Mouse (Mus musculus) ES-CJ7 (cell line): ENCODE measurements around the gene Rtn4rl2.

Experiments used
- DNase-seq: peaks from one replicate; pipeline ENCODE4 v3.0.0; 2011; ENCODE audit warnings: low read depth, low spot score

Gene Rtn4rl2

DNA sequence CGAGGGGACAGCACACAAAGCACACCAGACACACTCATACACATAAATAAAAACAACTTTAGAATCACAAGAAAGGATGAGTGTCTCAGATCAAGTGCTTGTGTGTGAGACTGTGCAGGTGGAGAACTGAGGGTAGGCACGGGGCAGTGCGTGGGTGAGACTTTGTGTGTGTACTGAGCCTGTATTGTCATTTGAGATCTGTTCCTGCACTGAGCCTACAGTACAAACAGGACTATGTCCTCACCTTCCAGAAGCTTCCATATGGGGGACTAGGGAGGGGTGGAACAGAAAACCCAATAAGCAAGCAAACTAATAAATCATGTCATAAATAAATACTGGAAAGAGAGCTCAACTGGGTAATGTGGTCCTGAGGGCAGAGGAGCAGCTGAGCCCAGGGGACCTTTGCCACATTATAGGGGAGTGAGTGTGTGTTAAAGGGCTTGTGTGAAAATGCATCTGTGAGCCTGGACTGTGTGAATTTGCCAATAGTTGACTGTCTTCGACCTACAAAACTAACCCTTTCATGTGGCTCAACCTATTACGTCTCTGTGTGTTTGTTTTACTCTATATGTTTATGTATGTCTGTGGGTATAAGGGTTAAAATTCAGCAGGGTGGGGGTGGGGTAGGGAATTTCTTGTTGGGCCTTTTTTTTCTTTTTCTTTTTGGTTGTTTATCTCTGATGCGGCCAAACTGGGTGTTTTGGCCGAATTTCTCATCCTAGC lies 35.9 kb downstream of the Rtn4rl2 start:
- no peak for DNase-seq

DNA sequence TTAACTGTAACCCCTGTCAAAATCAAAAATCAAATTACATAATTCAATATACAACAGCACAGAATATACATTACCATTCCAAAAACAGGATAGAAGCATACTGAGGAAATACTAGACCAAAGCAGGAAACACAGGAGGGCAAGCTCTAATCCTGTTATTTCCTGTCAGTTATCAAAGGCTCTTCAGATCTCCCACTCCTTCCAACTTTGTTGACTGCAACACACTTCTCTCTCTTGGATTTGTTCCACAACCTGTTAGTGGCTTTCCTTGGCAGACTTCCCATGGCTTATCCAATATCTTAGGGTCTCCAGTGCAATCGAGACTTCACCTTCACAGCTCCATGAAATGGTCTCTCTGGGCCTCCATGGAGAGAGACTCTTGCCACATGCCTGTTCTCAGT lies 41.3 kb downstream of the Rtn4rl2 start:
- no peak for DNase-seq

DNA sequence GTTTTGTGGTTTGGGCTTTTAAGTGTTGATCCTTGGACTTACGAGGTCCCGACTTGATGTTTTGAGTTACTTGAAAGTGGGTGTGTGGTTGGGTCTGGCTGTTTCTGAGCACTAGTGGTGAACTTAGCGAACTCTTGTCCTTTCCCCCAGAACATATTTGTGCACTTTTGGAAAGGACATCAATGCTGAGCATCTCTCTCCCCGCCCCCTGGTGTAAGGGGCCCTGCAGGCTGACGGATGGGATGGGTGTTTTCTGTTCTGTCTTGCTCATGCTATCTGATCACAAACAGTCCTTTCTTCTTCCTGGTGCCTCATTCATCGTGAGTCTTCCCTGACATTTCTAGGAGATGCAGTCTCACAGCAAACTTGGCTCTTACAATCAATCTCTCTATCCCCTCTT lies 42.9 kb downstream of the Rtn4rl2 start:
- no peak for DNase-seq

DNA sequence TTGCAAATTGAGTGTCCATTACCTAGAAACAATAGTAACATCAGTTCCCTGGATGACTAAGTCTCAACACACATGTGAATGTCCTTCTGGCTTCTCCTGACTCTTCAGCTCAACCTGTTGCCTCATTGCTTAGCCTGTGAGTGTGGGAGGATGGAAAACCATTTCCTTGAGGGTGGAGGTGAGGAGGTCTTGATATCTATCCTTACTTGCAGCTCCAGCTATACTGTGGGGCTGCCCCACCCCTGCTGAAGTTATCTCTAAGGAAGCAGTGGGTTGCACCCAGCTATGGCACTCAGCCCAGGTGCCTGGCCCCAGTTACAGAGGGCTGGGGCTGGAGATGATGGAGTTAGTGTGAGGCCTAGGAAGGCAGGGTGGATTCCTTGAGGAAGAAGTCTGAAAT lies 44.6 kb downstream of the Rtn4rl2 start:
- DNase-seq: no peak

- DNase-seq: no peak
Observed at GRCm38 (mm10) chr2:84840748-84841563, 45.6 kb downstream of the Rtn4rl2 start.

- DNase-seq: peak; percentile 62
Observed at GRCm38 (mm10) chr2:84840016-84840747, 46.3 kb downstream of the Rtn4rl2 start.

GRCm38 (mm10) chr2:84838993-84839980 lies 47.2 kb downstream of the Rtn4rl2 start:
- peak; percentile 56 for DNase-seq

DNA sequence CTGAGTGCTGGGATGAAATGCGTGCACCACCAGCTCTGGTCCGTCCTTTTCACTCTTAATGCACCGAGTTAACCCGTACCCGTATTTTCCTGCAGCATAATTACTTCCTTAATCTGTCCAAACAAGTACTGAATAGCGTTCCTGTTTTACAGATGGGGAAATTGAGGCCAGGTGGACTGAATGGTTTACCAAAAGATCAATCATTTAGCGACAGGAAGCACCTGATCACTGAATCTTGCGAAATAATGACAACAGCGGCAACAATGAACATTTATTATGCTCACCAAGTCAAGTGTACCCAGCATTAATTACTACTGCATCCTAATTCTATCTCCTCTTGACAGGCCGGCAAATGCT lies 47.9 kb downstream of the Rtn4rl2 start, which contains the start of gene Slc43a1:
TSS of gene Slc43a1 (plus strand) at position 258 of the 357 bp plus-strand sequence.
- DNase-seq: no peak

DNA sequence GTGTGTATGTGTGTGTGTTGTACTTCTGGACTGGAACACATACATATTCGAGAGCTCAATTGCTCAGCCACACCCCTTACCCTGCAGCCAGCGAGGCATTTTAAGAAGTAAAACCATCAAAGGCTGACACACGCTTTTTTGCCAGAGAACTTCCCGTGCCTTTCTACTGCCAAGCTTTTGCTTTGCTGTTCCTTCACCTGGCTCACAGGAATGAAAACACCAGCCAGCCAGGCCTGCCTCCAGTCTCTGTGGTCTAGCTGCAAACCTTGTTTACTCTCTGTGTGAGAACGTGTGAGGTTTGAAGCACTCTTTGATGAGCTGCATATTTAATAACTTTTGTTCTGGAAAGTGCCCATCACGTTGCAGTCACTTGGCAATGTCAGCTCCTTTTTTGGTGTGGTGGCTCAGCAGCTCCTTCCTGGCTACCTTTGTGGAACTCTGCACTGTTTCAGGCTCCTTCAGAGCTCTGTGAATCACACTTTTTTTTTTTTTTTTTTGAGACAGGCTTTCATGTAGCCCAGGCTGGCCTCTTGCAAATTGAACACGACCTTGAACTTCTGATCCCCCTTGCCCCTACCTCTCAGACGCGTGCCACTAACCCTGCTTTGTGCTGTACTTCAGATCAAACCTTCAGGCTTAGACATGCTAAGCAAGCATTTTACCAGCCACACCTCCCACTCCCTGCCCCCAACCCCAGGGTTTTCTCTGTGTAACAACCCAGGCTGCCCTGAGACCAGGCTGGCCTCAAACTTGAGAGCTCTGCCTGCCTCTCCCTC lies 48.5 kb downstream of the Rtn4rl2 start:
- DNase-seq: peak; percentile 95

- peak; percentile 84 for DNase-seq
Observed at GRCm38 (mm10) chr2:84837107-84837506, 49.4 kb downstream of the Rtn4rl2 start.

DNA sequence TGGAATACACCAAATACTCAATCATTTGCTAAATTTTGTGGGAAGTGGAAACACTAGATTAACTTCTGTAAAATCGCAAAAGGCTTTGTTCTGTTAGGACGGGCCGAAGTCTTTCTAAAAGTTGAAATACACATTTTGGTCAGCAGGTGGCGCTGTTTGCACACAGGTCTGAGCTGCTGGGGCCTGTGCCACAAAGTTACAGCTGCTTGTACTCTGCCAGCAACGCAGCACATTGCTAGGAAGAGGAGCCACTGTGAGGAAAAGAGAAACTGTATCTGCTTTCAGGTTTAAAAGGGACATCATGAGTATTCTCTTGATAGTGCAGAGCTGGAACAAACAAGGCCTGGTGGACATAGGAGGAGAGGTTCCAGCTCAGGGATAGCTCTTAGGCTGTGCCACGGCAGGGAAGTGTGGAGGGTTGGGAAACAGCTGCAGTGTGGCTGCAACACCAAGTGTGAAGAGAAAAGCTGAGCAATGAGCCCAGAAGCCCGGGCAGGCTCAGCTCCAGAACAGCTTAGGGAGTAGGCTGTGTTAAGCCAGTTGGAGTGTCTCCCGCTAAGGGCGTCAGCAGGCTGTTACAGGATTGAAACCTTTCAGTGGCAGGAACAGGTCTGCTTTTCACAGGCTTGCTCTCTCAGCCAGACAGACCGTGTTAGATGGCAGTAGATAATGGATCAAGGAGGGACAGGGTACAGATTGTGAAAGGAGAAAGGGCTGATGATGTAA lies 54.7 kb downstream of the Rtn4rl2 start:
- peak; percentile 82 for DNase-seq

- peak; percentile 62 for DNase-seq
Observed at GRCm38 (mm10) chr2:84827283-84827920, 59.1 kb downstream of the Rtn4rl2 start.

DNA sequence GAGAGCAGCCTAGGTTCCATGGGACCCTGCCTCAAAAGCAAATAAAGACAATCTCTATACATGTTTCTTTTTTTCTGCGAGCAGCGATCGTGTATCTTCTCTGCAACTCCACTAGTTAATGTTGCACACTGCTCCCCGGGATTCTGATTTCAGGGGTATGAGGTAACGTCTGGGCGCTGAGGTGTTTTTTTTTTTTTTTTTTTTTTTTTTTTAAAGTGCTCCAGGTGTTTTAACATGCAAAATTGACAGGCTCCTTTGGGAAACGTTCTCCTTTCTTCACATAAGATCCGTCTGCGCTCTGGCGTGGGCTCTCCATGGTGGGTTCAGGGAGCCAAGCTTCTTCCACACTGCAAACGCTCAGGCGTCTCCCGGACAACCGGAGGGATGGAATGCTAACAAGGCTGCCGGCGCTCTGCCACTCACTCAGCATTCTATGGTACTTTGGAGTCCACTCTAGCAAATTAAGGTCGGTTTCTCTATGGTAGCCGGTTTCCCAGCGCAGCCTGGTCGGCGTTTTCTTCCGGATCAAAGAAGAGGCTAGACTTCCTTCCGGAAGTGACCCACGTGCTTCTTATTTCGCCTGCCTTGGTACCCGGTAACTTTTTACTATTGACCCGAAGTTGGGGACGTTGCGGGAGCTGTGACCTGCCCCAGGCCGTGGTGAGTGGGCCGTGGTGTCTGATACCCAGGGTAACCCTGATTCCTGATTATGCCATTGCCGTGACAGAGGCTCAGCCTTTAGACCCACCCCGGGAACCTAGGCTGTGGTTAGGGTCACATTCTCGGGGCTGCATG lies 59.8 kb downstream of the Rtn4rl2 start, which contains the start of gene Timm10:
TSS of gene Timm10 (plus strand) at position 510 of the 795 bp plus-strand sequence.
- DNase-seq: peak; percentile 98

DNA sequence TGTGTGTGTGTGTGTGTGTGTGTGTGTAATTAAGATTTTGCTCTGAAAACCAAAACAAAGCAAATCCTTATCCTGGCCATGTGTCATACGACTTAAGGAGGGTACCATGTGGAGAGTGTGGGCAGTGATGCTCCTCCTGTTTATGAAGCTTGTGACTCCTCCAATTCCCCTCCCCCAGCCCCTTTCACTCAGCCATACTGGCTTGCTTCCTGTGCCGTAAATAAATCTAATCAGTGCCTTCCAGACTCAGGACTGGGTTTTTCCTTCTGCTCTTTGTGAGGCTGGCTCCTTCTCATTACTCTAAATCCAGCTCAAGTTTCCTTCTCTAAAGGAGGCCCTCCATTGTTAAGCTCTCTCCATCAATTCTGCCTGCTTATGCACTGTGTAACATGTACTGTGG lies 63.3 kb downstream of the Rtn4rl2 start:
- DNase-seq: no peak

- DNase-seq: no peak
Observed at GRCm38 (mm10) chr2:84822552-84822951, 64.0 kb downstream of the Rtn4rl2 start, which contains the start of gene Smtnl1. TSS of gene Smtnl1 (minus strand) at chr2:84822652.
